Mouse (Mus musculus): ENCODE measurements around the gene Ppdpf. TPM values are rescaled to one million over a fixed set of nuclear protein-coding genes. Genes with fewer than 3 reads are reported as not detected.

Ppdpf gene
- total and polyA plus RNA-seq, 3 experiments, result 60.0 to 113 (median 71.2) TPM

DNA sequence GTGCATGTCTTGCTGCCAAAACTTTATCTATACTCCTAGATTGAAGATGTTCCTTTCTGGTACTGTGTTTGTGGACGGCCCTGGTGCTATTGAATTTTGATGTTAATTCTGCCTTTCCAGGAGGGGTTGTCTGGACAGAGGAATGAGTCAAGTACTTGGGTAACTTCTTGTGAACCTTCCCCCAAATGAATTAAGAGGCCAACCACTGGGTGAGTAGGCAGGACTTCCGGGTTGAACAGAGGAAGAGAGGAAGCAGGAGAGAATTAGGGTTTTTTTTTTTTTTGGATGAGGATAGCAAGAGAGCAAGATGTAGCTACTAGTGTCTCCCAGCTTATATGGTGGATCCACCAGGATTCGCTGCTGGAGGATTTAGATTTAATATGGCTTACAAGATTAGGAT is 9.0 kb upstream of the Ppdpf start:
- no peak overlapping the region for H3K4me2 ChIP-seq (ENCODE audit: insufficient read depth, low read depth, poor library complexity, severe bottlenecking)
- no peak for DNase-seq (ENCODE audit: extremely low read depth)
- peaks cover 0 to 2% of the 10 kb centered on the region in 2 experiments; a peak in 1 of 4 replicates for H3K4me1 ChIP-seq (ENCODE audit: control insufficient read depth in 1 of 2, insufficient read depth in 2 of 2)
- no peaks in the 10 kb centered on the region for H3K79me2 ChIP-seq (replicated peaks; ENCODE audit: control insufficient read depth, extremely low read depth, insufficient read depth, poor library complexity, severe bottlenecking)
- H3K9me3 ChIP-seq (replicated peaks; ENCODE audit: low read length), result no peaks in the 10 kb centered on the region
- H3K4me3 ChIP-seq (replicated peaks in 1 of 3; ENCODE audit: low read depth in 2 of 3, low read length in 2 of 3, poor library complexity in 1 of 3), result no peak overlapping the region
- H3K9ac ChIP-seq (ENCODE audit: insufficient read depth, low read depth), result no peak overlapping the region
- peak; percentile 54 for TF ChIP-seq ELF1 (IDR thresholded peaks at IDR 0.05; ENCODE audit: low read depth, low read length)
- TF ChIP-seq BHLHE40 (IDR thresholded peaks at IDR 0.05; ENCODE audit: low read depth, low read length), result no peak
- TF ChIP-seq ZNF384 (IDR thresholded peaks at IDR 0.05; ENCODE audit: low read depth, low read length), result peak; percentile 26; the same call in 1 of the 2 replicates
- TF ChIP-seq POLR2AphosphoS2 (IDR thresholded peaks at IDR 0.05; ENCODE audit: low read depth, low read length), result no peak
- no peaks in the 10 kb centered on the region for H3K36me3 ChIP-seq (replicated peaks in 1 of 2; ENCODE audit: control insufficient read depth in 1 of 2, insufficient read depth in 1 of 2, low read length in 1 of 2)
- no peak overlapping the region for H3K27ac ChIP-seq (ENCODE audit: insufficient read depth, low read depth)
- dilution Hi-C loops (cut with MboI; ENCODE audit: extremely low pct_ligation_motif_present, extremely low pct_unique_long_range_greater_than_20kb, low sequenced_read_pairs), result no loop called here
- H3K27me3 ChIP-seq (replicated peaks), result peaks cover 5% of the 10 kb centered on the region
- in situ Hi-C loops (cut with MboI; ENCODE audit: low pct_ligation_motif_present, low pct_unique_long_range_greater_than_20kb, low sequenced_read_pairs), result loop anchor here (25.0 kb wide), 1 partner anchor 309 kb away; the partner anchor contains the start of genes Abhd16b and Tpd52l2

DNA sequence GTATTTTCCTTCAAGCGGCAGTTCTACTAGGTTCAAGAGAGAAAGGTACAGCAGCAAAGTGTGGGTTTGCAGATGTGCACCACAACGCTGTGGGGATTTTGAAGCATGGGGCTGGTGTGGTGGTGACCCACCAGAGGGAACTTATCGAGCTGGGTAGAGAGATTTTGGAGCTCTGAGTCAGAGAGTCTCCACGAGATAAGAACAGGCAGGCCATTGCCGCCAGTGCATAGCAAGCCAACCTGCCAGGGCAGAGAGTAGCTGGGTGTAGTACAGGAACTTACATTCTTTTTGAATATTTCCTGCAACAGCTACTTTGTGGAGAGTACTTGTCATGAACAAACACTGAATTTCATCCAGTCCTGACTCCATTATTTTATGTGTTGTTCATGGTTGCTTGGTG is 8.6 kb upstream of the Ppdpf start:
- in situ Hi-C loops (cut with MboI; ENCODE audit: low pct_ligation_motif_present, low pct_unique_long_range_greater_than_20kb, low sequenced_read_pairs) (loop anchor here (25.0 kb wide), 1 partner anchor 309 kb away; the partner anchor contains the start of genes Abhd16b and Tpd52l2), dilution Hi-C loops (cut with MboI; ENCODE audit: extremely low pct_ligation_motif_present, extremely low pct_unique_long_range_greater_than_20kb, low sequenced_read_pairs) (no loop called here)
- H3K27ac ChIP-seq (ENCODE audit: insufficient read depth, low read depth), result no peak overlapping the region
- TF ChIP-seq EP300 (IDR thresholded peaks at IDR 0.05; ENCODE audit: low read length), result no peak
- TF ChIP-seq MXI1 (IDR thresholded peaks at IDR 0.05; ENCODE audit: low read depth, low read length), result no peak
- TF ChIP-seq TCF12 (IDR thresholded peaks at IDR 0.05; ENCODE audit: low read depth, low read length), result no peak
- TF ChIP-seq JUND (conservative IDR thresholded peaks at IDR 0.05; ENCODE audit: low read depth, low read length), result no peak
- TF ChIP-seq ETS1 (conservative IDR thresholded peaks at IDR 0.05; ENCODE audit: low read depth, low read length), result no peak
- TF ChIP-seq E2F4 (IDR thresholded peaks at IDR 0.05; ENCODE audit: insufficient replicate concordance, low read depth, low read length), result no peak
- no peak for TF ChIP-seq CTCF (conservative IDR thresholded peaks at IDR 0.05 in 1 of 2, IDR thresholded peaks at IDR 0.05 in 1 of 2; ENCODE audit: low read depth in 2 of 2, low read length in 2 of 2)
- no peak for TF ChIP-seq NELFE (IDR thresholded peaks at IDR 0.05; ENCODE audit: low read depth, low read length)
- TF ChIP-seq TBP (conservative IDR thresholded peaks at IDR 0.05; ENCODE audit: low read depth, low read length), result no peak
- no peak for TF ChIP-seq USF1 (IDR thresholded peaks at IDR 0.05; ENCODE audit: low read depth, low read length)
- TF ChIP-seq UBTF (IDR thresholded peaks at IDR 0.05; ENCODE audit: low read depth, low read length), result no peak
- no peak for TF ChIP-seq MAFK (IDR thresholded peaks at IDR 0.05; ENCODE audit: insufficient replicate concordance, low read length)
- no peak for TF ChIP-seq ZNF384 (IDR thresholded peaks at IDR 0.05; ENCODE audit: low read depth, low read length)
- TF ChIP-seq POLR2AphosphoS2 (IDR thresholded peaks at IDR 0.05; ENCODE audit: low read depth, low read length), result no peak
- no peak for TF ChIP-seq USF2 (conservative IDR thresholded peaks at IDR 0.05; ENCODE audit: low read depth, low read length)
- no peak for TF ChIP-seq HCFC1 (IDR thresholded peaks at IDR 0.05; ENCODE audit: low read depth, low read length)
- TF ChIP-seq GABPA (IDR thresholded peaks at IDR 0.05; ENCODE audit: insufficient replicate concordance, low read depth, low read length), result no peak
- H3K36me3 ChIP-seq (replicated peaks in 1 of 2; ENCODE audit: control insufficient read depth in 1 of 2, insufficient read depth in 1 of 2, low read length in 1 of 2), result no peaks in the 10 kb centered on the region
- H3K4me3 ChIP-seq (replicated peaks in 1 of 3; ENCODE audit: low read depth in 2 of 3, low read length in 2 of 3, poor library complexity in 1 of 3), result no peak overlapping the region
- no peaks in the 10 kb centered on the region for H3K79me2 ChIP-seq (replicated peaks; ENCODE audit: control insufficient read depth, extremely low read depth, insufficient read depth, poor library complexity, severe bottlenecking)
- H3K4me2 ChIP-seq (ENCODE audit: insufficient read depth, low read depth, poor library complexity, severe bottlenecking), result no peak overlapping the region
- peaks cover 0 to 2% of the 10 kb centered on the region in 2 experiments; a peak in 1 of 4 replicates for H3K4me1 ChIP-seq (ENCODE audit: control insufficient read depth in 1 of 2, insufficient read depth in 2 of 2)
- H3K9ac ChIP-seq (ENCODE audit: insufficient read depth, low read depth), result no peak overlapping the region
- DNase-seq (ENCODE audit: extremely low read depth), result no peak
- H3K9me3 ChIP-seq (replicated peaks; ENCODE audit: low read length), result no peaks in the 10 kb centered on the region
- H3K27me3 ChIP-seq (replicated peaks), result peaks cover 5% of the 10 kb centered on the region
